Mouse (Mus musculus) left cerebral cortex, adult 2 months (tissue): ENCODE results near the gene Ccdc174. TPM values are rescaled to one million over a fixed set of nuclear protein-coding genes. Genes with fewer than 3 reads are reported as not detected.
"Not testable (repeated sequence)": the region's sequence is repeated elsewhere in the genome, so short reads cannot be mapped to it uniquely, and the experiment has no call there.

Experiments
- DNase-seq, 2 experiments: peaks; one replicate each; pipeline ENCODE4 v3.0.0; 2021 to 2022; ENCODE audit warnings: low spot score in 2 of 2, mixed read lengths in 1 of 2; ENCODE audit errors: extremely low spot score in 1 of 2
- H3K27ac ChIP-seq: fragments of 200-600 bp; 2 replicates; pipeline ENCODE4 v1.8.1; 2022
- H3K4me3 ChIP-seq: fragments of 200-600 bp; 2 replicates; pipeline ENCODE4 v1.8.1; 2022
- CTCF ChIP-seq: fragments of 200-600 bp; IDR thresholded peaks from 2 replicates; pipeline ENCODE4 v1.8.1; 2022; ENCODE audit warnings: antibody characterized with exemption, mild to moderate bottlenecking, moderate library complexity
- intact Hi-C: fragments of 180-260 bp; cut with DNase I; formaldehyde crosslinking; loops from one replicate; pipeline ENCODE4 v1.15.1; 2025
- total RNA-seq, 2 experiments: library from RNA; stranded (reverse); gene quantifications; 2 replicates each; pipeline ENCODE4 v1.2.3; 2021

The Ccdc174 gene
- total RNA-seq, 2 experiments from 2014 or later = 26.2 to 27.0 TPM

DNA sequence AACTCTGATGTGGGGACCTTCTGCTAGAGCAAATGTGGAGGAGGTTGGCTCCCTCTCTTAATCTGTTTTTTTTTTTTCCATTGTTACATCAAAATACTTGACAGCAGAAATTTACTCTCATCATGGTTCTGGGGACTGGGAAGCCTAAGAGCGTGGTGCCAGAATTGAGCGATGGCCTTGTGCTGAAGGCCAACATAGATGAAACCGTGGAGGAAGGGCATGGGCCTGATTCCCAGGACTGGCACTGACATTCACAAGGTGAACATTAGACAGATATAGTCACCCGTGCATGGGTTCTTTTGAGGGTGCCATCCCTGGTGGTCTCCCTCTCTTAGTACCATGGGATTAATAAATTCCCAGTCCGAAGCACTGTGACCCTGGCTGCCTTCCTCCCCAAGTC is 9.8 kb upstream of the Ccdc174 start:
- intact Hi-C loops = no loop called here
- TF ChIP-seq CTCF = no peak
- Histone ChIP-seq H3K4me3 (no peak overlapping the region), H3K27ac (no peak overlapping the region)
- no peak for DNase-seq

DNA sequence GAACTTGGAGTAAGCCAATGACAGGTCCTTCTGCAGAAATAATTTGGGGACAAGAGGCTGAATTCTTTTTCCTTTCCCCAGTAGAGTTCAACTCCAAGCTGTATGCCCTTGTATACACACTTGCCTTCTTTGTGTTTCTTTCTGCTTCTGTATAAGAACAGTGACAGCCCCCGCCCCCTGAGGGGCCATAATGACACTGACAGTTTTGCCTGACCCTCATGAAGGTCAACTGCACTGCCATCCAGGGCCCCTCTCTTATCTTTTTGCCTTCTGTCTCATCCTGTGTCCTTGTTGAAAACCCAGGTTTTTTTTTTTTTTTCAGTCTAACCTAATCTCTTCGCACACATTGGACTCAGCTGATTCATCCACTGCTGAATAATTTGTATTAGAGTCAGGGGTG is 5.1 kb upstream of the Ccdc174 start:
- no peak for TF ChIP-seq CTCF
- Histone ChIP-seq H3K27ac (no peak overlapping the region), H3K4me3 (no peak overlapping the region)
- DNase-seq = no peak
- intact Hi-C loops = no loop called here

DNA sequence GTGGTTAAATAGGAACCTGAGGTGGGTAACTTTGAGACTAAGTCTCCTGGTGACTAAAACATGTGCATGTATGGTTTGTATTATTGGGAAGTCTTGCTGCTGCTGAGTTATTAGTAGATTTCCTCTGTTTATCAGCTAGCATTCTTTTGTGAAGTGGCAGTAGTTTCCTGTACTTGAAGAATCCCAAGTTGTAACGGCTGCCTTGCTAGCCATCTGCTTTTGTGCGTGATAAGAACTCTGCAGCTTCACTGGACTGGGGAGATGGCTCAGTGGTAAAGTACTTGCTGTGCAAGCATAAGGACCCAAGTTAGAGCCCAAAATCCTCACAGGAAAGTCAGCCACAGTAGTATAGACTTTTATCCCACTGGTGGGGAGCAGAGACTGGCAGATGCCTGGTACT is 6.0 kb downstream of the Ccdc174 start:
- intact Hi-C loops = no loop called here
- no peak for DNase-seq
- no peak for TF ChIP-seq CTCF
- no peak overlapping the region for H3K4me3 ChIP-seq
- H3K27ac ChIP-seq = no peak overlapping the region

DNA sequence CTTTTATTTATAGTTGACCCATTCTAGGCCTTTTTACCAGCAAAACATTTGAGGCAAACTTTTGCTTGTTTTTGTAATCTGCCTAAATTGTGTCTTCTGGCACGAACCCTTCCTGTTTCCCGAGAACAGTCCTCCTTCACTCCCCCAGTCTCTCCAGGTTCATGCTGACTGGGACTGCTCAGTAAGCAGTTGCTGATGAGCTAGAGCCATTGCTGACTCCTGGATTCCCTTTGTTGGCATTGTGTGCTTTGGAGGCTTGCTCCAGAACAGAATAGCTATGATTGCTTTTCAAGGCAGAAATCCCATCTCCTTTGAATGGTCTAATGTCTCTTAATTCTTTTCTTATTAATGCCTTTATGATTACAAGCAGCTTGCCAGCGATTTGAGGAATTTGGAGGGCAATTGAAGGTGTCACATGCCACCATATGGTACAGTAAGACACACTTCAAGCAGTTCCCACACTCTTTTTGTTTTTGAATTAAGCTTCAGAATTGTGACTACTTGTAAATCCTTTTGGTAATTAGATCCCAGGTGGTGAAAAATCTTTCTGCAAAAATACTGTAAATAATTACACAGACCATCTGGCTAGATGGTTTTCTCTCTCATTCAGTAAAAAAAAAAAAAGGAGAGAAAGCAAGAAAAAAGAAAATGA is 11.5 kb downstream of the Ccdc174 start:
- no peak overlapping the region for H3K27ac ChIP-seq
- intact Hi-C loops = no loop called here
- no peak overlapping the region for H3K4me3 ChIP-seq
- TF ChIP-seq CTCF = no peak
- DNase-seq = no peak

DNA sequence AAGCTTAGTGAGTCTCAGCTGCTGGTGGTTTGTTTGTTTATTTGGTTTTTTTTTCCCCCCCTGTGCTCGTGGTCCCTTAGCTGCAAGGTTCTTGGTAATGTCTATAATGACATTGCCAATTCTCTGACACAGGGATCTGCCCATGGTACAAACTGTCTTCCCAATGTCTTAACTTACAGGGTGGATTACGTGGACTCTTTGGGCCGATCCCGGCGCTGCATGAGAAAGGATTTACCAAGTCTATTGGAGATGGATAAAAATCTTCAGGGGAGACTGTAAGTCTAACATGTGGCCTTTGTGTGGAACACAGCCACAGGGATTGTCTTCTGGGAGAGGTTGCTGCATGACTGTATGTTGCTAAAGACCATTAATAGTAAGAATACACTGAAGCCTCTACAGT is 12.8 kb downstream of the Ccdc174 start:
- no peak for DNase-seq
- no peak for TF ChIP-seq CTCF
- intact Hi-C loops = loop anchor here (10.0 kb wide), 1 partner anchor 294 kb away; the partner anchor contains the start of gene Mrps25
- Histone ChIP-seq H3K4me3 (no peak overlapping the region), H3K27ac (no peak overlapping the region)

DNA sequence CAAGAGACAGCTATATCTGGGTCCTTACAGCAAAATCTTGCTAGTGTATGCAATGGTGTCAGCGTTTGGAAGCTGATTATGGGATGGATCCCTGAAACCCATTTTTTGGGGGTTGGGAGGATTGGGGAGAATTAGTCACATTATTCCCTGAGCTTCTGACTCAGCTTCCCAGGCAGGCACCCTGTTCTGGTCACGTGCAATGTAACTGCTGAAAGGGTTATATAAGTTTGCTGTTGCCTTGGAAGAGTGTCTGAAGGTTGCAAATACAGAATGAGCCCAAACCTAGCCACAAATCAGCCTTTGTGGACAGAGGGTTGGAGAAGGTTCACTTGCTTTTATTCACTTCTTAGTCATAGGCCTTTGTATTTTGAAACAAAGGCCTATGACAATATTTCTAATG is 13.9 kb downstream of the Ccdc174 start:
- TF ChIP-seq CTCF = no peak
- DNase-seq = no peak
- Histone ChIP-seq H3K4me3 (no peak overlapping the region), H3K27ac (no peak overlapping the region)
- intact Hi-C loops = loop anchor here (10.0 kb wide), 1 partner anchor 293 kb away; the partner anchor contains the start of gene Mrps25

DNA sequence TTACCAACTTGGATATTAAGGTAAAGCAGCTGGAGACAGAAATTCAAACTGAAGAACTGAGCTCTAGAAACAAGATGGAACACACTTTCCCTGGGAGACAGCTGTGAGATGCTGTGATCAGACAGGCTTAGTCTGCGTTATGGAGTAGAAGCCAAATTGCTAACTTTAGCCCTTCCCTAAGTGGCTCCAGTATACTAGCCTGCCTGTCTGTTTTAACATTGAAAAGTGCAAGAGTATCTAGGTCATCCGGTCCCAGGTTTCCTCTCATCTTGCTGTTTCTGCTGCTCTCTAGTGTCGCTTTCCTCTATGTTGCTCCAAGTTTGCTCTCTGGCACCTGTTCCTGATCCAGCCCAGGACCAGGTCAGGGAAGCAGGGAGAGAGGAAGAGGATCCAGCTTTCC is 18.9 kb downstream of the Ccdc174 start:
- no peak for TF ChIP-seq CTCF
- H3K27ac ChIP-seq = no peak overlapping the region
- no peak overlapping the region for H3K4me3 ChIP-seq
- intact Hi-C loops = loop anchor here (10.0 kb wide), 1 partner anchor 288 kb away; the partner anchor contains the start of gene Mrps25
- DNase-seq = no peak

DNA sequence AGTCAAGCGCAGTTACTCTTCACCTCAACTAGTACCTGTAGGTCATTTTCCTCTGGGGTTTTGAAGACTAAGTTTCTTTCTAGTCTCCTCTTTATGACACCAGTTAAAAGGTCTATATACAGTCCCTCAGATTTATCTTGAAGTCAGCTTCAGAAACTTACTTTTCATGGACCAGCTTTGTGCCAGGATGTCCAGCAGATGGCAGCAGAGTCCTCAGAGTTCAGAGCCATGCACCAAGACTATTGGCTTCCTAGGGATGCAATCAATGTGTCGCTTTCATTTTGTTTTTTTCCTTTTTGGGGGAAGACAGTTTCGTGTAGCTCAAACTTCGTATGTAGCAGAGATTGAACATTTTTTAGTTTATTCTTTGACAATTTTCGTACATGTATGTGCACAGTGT is 23.7 kb downstream of the Ccdc174 start:
- no peak overlapping the region for H3K27ac ChIP-seq
- intact Hi-C loops = loop anchor here (1.0 to 10.0 kb wide), 3 partner anchors 124 to 363 kb away; no protein-coding TSS in a partner anchor

DNA sequence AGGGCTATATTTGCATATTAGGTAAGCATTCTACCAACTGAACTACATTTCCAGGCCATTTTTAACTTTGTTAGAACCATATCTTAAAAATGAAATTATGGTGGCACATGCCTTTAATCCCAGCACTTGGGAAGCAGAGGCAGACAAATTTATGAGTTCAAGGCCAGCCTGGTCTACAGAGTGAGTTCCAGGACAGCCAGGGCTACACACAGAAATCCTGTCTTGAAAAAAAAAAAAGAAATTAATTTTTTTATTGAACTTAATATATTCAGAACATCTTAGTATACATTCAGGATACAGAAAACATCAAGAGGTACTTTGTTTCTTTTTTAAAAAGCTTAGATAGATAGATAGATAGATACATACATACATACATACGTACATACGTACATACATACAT is 24.7 kb downstream of the Ccdc174 start, which contains the start of gene 4930590J08Rik:
Gene 4930590J08Rik, plus strand, starts transcription at position 301 of the 400 bp plus-strand sequence.
- intact Hi-C loops = loop anchor here (5.0 to 10.0 kb wide), 2 partner anchors 125 to 362 kb away; no protein-coding TSS in a partner anchor
- not testable (repeated sequence) for H3K27ac ChIP-seq, DNase-seq

More for the DNA sequence above, 23.7 kb downstream of the Ccdc174 start:
- peak; percentile 90 for TF ChIP-seq CTCF
- peak; percentile 65 to 80 for DNase-seq
- H3K4me3 ChIP-seq = no peak overlapping the region

DNA sequence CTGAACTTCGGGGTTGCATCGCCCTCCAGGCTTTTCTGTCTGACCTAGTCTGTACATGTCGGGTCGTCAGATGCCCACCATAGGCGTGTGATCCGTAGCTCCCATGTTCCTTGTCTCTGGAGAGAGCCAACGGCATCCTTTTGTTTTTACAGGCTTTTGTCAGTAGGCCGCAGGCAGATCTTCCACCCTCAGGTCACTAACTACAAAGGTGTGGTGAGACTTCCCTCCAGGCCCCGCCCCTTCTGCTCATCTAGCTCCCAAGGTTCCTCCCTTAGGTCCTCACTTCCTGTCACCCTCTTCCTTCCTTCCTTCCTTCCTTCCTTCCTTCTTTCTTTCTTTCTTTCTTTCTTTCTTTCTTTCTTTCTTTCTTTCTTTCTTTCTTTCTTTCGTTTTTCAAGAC is 36.2 kb downstream of the Ccdc174 start:
- DNase-seq = no peak
- intact Hi-C loops = no loop called here
- Histone ChIP-seq H3K4me3 (no peak overlapping the region), H3K27ac (no peak overlapping the region)
- no peak for TF ChIP-seq CTCF

More for the DNA sequence above, 24.7 kb downstream of the Ccdc174 start, which contains the start of gene 4930590J08Rik:
- H3K4me3 ChIP-seq = not testable (repeated sequence)

DNA sequence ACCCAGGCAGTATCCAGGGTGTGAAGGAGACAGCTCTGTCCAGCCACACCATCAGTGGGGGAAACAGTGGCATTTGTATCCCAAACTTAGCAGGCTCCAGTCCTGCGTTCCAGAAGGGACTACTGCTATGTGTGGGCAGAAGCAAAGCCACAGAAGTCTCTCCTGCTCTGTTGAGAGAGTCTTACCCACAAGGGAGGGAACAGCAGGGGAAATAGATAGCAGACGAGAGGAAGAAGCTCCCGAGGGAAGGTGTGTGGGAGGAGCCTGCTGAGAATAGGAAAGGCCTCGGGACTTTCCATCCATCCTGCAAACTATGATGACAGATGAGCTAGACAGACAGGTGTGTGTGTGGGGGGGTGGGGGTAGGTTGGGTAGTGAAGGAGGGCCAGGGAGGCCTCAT is 39.4 kb downstream of the Ccdc174 start:
- DNase-seq = peak; percentile 20 to 32
- intact Hi-C loops = no loop called here
- TF ChIP-seq CTCF = no peak
- H3K27ac ChIP-seq = peak overlapping the region; percentile 69
- H3K4me3 ChIP-seq = no peak overlapping the region

DNA sequence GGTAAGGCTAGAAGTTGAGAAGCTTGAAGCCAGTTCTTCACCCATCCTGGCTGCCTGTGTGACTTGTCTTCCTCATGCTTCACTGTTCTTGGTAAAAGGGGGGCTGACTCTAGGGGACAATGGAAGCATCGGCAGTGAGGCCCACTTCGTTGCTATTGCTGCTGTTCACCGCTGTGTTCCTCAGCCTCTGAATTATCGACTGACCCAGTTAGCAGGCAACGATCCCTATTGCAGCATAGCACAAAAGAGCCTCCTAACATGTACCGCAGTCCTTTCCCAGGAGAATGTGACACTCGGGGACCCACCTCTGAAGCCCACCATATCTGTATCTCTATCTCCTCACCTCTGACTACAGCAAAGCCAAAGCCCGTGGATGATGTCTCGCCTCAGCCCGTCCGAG is 39.9 kb downstream of the Ccdc174 start:
- intact Hi-C loops = no loop called here
- no peak overlapping the region for H3K4me3 ChIP-seq

DNA sequence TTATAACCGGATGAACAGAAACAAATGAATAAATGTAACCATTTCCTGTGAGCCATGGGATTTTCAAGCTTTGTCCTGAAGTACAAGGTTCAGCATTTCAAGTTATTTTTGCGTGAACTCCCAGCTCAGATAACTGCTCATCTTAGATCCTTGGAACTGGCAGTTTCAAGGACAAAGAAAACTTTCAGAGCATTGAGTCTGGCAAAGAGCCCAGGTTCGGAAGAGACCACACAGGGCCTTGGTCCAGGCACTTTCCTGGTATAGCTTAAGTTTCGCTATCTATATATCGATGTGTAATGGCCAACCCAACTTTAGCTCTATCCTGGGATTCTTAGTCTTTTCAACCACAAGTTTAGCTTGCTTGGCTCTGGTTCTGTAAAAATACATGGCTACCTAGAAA is 53.4 kb downstream of the Ccdc174 start:
- intact Hi-C loops = no loop called here
- no peak for TF ChIP-seq CTCF
- Histone ChIP-seq H3K4me3 (no peak overlapping the region), H3K27ac (no peak overlapping the region)
- DNase-seq = no peak

More for the DNA sequence above, 39.9 kb downstream of the Ccdc174 start:
- TF ChIP-seq CTCF = no peak
- peak overlapping the region; percentile 64; the same call in 1 of the 2 replicates for H3K27ac ChIP-seq
- no peak for DNase-seq
